Mouse (Mus musculus) gastrocnemius, postnatal 36 days (tissue): ENCODE measurements at regions not wholly inside any gene's neighbourhood (a gene's known extent, or its start where the extent isn't known, plus 50 kb on each side); places are given as distances from the start of the nearest gene placed in this dataset.

Source experiments
- DNase-seq, 2 experiments: peaks; one replicate each; pipeline ENCODE4 v3.0.0; 2022
- intact Hi-C: fragments of 180-260 bp; cut with DNase I; formaldehyde crosslinking; loops from one replicate; pipeline ENCODE4 v1.15.1; 2025

- no peak for DNase-seq
- intact Hi-C loops = no loop called here
These were observed 59.9 kb upstream of the Lyplal1 start for GRCm38 (mm10) chr1:186177019-186177418.

GRCm38 (mm10) chr1:186173472-186174014 is 56.4 kb upstream of the Lyplal1 start:
- no peak for DNase-seq

GRCm38 (mm10) chr1:186171691-186172090 is 54.6 kb upstream of the Lyplal1 start:
- intact Hi-C loops = no loop called here
- no peak for DNase-seq

More at GRCm38 (mm10) chr1:186173472-186174014, 56.4 kb upstream of the Lyplal1 start:
- intact Hi-C loops = no loop called here
